Mouse (Mus musculus) left cerebral cortex, adult 11 months (tissue): ENCODE results near the gene Cdk2.
"Not testable (repeated sequence)": the region's sequence is repeated elsewhere in the genome, so short reads cannot be mapped to it uniquely, and the experiment has no call there.

Experiments used
- DNase-seq: peaks from one replicate; pipeline ENCODE4 v3.0.0; 2022; ENCODE audit warnings: low spot score

Cdk2 gene

DNA sequence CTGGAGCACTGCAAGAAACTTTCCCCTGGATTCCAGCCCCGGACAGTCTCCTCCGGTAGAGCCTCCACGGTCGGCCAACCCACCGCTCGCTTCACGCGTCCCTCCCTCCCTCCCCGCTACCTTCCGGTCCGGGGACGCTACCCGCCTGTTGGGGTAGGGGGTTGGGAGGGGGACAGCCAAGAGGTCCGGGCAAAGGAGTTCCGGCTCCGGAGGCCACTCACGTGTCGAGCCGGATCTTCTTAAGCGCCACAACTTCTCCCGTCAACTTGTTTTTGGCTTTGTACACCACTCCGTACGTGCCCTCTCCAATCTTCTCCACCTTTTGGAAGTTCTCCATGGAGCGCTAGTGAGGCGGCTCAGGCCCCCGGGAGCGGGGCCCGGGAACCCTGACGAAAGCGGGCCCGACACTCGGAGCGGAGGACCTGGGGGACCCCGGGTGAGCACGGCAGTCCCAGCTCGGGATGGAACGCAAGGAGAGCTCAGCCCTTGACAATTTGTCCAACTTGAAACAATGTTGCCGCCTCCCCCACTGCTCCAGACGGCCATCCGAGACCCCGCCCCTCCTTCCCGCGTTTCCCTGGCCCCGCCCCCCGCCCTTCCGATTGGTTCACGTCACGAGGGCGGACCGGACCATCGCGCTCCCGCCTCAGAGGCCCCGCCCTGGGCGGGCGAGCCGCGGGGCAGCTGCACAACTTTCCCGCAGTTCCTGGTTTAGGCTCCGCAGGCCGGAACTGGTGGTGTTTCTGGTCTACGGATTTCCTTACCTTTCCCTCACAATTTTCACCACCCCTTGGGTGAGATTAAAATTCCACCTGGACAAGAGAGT lies at the start of gene Cdk2:
Gene Cdk2, minus strand, starts transcription at position 541 of the 826 bp plus-strand sequence.
- peak; percentile 74 for DNase-seq

DNA sequence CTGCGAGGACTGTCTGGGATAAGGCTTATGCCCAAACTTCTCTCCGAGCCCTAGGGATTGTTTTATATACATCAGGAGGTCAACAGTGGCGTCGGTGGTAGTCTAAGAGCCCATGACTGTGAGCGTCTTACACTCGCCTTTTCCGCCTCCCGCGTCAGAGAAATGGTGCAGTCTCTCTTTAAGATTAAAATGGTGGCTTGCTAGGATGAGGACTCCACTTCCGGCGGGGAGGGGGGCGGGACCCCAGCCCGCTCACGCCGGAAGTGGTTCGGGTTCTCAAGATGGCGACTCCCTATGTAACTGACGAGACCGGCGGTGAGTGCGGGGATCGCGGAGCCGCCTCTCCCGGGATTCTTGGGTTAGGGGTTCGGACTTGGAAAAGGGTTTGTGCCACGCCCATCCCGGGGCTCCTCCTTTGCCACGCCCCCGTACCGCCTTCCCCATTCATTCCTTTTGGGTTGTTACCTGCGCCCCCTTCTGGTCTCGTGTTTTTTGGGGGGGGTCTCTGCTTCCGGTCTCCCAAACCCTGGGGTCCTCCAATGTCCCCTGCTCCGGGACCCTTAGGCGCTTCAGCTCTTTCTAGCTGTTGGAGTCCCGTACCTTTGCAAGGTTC lies 43.5 kb upstream of the Cdk2 start:
- DNase-seq: peak; percentile 67

DNA sequence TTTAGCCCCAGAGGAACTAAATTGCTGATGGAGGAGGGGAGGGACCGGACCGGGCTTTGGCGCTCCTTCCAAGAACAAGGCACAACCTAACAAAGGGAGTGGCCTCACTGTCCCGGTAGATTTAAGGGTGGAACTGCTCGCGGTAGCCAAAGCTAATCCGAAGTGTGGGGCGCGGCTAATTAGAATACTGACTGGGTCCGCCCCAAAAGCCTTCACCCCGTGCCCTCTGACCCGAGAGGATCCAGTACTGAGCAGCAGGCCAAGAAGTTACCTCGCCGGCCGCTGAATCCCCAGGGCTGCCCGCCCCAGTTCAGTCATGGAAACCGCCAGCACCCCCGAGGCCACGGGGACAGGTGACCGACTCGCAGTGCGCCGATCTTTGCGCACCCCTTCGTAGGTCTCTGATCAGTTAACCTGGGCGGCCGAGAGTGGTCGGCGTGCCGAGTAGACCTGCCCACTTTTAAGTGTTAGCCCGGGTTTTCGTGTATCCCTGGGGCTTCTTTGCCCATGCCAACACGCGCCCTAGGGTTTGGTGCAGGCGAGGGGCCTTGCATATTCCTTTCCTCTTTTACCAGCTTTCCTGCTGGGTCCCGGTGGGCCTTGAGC lies 42.9 kb upstream of the Cdk2 start, which contains the start of gene Pym1:
Gene Pym1, plus strand, starts transcription at position 244 of the 606 bp plus-strand sequence.
- DNase-seq: peak; percentile 19

DNA sequence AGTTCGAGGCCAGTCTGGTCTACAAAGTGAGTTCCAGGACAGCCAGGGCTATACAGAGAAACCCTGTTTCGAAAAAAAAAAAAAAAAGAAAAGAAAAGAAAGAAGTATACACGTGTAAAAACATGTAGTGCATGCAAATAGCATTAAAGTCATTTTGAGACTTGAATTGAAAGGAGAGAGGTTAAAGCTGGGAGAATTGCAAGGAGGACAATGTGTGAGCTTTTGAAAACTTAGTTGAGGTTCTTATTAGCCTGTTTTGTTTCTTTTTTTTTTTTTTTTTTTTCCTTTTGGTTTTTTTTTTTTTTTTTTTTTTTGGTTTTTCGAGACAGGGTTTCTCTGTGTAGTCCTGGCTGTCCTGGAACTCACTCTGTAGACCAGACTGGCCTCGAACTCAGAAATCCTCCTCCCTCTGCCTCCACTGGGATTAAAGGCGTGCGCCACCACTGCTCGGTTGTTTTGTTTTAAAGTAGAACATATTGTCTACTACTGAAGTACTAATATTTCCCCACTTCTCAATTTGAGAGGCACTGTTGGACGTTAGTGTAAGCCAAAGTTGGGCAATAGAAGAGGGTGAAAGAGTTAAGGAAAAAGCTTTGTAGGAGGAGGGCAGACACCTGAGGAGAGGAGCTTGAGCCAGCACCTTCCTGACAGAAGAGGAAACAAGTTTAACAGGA lies 42.3 kb upstream of the Cdk2 start:
- DNase-seq: no peak

DNA sequence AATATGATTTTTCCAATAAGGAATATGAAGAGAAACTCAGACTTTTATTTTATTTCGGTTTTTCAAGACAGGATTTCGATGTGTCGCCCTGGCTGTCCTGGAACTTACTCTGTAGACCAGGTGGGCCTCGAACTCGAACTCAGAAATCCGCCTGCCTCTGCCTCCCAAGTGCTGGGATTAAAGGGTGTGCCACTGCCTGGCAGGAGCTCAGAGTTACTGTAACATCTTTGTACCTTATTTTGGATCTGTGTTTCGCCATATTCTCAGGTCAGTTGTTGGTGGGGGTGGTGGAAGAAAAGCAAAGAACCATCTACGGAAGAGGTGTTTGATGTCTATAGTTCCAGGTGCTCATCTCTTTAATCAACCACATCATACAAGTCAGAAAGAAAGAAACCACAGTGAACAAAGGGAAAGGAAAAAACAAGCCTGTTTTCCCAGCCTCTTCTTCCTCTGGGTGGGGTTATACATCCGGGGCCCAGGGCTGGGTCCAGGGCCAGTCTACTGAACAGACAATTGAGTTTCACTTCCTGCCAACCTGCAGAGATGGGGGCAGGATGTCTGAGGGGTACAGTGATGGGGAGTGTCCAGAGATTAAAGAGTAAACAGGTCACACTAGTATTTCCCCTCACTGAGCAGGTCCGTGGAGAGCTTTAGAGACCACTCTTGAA lies 41.2 kb upstream of the Cdk2 start:
- no peak for DNase-seq

DNA sequence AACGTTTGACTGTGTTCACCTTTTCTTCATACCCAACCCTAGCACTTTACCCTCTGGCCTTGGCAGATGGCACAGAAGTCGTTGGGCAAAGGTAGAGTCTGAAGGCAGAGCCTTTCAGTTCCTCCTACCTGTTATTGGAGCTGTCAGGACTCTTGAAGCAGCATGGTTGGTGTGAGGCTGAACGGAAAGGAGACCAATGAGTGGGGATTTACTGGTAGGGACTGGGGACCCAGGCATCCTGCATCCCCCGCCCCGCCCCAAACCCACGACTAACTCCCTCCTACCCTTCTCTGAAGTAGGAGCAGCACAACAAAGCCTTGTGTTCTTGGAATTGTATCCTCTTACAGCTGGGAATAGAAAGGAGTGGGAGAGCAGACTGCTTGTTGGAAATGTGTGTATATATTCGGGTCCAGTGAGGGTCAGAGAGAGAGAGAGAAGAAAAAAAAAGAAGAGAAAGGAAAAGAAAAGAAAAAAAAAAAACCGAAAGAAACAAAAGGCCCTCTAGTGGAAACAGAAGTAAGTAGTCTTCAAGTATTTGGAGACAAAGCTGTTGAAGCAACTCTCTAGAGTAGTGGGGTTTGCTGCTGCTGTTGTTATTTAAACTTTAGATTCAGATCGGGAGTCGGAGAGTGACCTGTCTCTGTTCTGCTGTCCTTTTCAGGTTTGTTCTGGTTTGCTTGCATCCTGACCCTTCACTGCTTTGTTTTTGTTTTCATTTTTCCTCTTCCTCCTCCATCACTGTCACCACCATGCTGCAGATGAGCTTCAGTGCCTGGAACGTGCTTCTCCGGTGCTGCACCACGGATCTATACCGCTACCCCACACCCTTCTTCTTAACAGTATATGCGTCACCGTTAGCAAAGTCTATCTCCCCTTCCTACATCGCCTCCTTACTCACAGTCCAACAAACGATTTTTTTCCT lies 40.1 kb upstream of the Cdk2 start, which contains the start of gene Dgka:
Gene Dgka, minus strand, starts transcription at position 176 of the 922 bp plus-strand sequence.
- DNase-seq: no peak

DNA sequence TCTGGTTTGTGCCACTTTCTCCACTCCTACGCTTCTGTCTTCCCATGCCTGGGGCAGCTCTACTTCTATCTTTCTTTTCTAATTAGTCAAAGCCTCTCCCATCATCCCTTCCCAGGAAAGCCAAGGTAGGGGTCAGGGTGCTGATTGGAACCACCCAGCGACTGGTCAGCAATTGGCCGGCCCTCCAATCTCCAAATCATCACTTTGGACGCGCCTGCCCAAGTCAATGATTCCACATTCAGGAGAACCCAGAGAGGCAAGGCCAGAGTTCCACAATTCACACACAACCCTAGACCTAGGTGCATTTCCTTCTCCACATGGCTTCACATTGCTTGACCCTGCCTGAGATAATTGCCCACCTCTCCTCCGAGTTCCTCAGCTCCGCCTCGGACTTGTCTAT lies 39.4 kb upstream of the Cdk2 start:
- DNase-seq: no peak

DNA sequence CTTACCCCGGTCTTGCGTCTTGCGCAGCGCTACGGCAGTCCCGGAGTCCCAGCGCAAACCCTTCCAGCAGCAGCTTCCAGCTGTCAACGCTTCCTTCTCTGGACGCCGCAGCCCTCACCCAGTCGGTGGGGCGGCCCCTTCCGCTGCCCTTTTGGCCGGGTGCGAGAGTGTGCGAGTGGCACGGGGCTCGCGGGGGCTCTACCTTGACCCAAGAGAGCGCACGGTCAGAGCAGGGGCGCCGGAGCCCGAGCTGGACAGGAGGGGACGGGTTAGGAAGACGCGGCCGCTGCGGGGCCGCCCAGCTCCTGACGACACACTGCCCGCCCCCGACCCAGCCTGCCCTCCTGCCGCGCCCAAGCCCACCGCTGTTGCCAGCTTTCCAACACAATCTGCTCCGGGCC lies 39.0 kb upstream of the Cdk2 start:
- DNase-seq: no peak

DNA sequence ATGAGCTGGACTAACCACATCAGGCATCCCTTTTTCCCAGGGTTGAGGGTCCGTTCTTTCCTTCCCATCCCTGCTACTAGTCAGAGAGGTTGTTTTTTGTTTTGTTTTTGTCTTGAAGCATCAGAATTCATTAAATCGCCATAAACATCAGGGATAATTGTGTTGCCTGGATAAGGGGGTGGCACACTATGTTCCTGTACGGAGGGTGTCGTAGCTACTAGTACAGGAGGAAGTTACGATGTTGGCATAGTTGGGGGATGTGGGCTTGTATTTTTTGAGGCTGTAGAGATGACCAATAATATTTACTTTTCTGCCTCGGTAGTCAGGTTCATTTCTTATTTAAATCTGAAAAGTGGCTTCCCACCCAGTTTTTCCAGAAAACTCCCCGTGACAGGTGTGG lies 38.4 kb upstream of the Cdk2 start:
- no peak for DNase-seq

DNA sequence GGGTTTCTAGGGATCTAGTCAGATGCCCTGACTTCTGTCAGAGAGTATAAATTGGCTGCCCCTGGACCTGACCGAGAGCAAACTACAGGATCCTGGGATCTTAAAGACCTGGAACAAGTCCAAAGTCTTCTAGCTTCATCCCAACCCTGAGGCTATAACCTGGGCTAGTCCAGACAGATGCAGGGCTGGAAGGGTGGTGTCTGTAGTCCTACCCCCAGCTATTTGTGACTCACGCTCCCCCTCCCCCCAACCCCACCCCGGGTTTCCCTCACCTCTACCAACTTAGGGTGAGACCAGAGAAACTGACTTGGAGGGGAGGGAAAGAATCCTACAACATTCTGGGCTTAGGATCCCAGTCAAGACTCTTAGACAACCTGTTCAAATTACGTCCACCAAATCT lies 37.8 kb upstream of the Cdk2 start:
- no peak for DNase-seq

DNA sequence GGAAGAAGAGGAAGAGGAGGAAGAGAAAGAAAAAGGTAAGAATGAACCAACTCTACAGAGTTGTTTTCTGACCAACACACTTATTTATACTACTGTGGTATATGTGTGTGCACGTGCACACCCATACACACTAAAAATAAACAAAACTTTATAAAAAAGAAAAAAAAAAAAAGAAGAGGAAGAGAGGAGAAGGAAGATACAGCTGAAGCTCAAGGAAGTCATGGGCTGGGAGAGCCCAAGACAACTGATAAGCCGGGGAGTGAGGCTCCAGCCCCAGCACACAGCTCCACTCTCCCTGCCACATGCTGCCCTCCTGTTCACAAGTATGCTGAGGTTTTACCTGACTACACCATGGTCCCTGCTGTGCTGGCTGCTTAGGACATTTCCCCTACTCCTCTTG lies 35.5 kb upstream of the Cdk2 start:
- no peak for DNase-seq

DNA sequence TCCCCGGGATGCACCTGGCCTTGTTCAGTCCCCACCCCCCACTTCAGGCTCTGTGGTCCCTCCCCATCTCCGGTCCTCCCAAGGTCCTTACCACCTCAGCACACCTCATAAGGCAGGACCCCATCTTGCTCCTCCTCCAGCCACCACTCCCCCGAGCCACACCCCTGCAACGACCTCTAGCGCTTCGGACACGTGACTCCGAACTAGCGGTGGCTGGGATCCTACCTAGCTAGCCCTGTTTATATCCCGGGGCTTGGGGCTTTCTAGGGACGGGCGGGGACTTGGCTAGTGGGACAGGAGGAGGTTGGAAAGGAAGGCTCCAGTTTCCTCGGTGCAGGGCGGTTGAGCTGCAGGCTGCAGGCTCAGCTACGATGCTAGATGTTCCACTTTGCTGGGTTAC lies 32.6 kb upstream of the Cdk2 start:
- DNase-seq: no peak

DNA sequence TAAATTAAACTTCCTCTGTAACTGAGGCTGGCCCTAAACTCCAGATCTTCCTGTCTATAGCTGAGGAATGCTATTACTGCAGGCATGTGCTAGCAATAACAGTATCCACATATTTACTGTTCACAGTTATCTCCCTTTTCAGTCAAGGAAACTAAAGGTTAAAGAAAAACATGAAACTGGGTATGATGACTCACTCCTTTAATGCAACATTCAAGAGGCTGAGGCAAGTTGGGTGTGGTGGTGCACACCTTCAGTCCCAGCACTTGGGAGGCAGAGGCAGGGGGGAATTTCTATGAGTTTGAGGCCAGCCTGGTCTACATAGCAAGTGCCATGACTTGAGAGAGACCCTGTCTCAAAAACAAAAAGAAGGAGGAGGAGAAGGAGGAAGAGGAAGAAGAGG lies 27.2 kb upstream of the Cdk2 start:
- DNase-seq: no peak

DNA sequence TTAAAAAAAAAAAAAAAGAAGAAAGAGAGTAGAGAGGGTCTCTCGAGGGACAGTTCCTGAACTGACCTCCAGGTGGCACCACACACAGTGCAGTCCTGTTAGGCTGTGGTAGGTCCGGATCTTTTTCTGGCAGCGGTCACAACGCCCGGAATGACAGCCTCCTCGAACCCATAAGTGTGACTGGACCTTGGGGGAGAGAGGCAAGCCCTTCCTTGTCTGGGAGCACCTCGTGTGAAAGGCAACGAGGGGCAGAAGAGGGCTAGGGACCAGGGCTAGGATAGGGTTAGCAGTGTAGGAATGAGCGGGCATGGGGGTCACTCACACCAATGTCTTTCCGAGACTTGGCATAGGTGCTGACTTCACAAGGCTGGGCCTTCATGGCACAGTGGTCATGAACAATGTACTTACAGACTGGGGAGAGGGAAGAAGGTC lies 26.2 kb upstream of the Cdk2 start:
- no peak for DNase-seq

DNA sequence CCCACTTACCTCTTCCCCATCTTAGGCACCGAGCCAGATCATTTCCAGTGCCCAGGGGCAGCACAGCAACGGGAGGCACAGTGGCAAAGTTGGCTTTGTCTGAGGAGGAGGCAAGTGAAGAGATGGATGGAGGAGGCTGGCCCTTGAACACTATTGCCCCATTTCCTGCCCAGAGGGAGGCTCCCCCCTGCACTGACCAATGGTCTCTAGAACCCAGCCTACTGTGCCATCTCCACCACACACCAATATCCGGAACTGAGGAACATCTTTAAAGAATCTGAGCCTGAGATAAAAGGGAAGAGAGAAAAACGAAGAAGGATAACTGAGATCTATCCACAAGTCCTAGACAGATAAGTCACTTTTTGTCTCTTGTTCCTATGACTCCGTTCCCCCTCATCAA lies 23.2 kb upstream of the Cdk2 start:
- no peak for DNase-seq

DNA sequence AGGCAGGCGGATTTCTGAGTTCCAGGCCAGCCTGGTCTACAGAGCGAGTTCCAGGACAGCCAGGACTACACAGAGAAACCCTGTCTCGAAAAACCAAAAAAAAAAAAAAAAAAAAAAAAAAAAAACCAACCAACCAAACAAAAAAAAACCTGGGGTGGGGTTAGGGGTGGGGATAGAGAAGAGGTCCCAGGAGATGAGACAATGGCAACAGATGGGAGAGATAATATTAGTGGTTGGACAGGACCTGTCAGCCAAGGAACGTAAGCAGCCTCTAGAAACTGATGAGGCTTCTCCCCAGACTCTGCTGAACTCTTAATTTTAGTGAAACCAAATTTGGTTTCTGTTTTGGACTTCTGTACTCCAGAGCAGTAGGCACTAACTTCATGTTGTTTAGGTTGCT lies 20.6 kb upstream of the Cdk2 start:
- not testable (repeated sequence) for DNase-seq

DNA sequence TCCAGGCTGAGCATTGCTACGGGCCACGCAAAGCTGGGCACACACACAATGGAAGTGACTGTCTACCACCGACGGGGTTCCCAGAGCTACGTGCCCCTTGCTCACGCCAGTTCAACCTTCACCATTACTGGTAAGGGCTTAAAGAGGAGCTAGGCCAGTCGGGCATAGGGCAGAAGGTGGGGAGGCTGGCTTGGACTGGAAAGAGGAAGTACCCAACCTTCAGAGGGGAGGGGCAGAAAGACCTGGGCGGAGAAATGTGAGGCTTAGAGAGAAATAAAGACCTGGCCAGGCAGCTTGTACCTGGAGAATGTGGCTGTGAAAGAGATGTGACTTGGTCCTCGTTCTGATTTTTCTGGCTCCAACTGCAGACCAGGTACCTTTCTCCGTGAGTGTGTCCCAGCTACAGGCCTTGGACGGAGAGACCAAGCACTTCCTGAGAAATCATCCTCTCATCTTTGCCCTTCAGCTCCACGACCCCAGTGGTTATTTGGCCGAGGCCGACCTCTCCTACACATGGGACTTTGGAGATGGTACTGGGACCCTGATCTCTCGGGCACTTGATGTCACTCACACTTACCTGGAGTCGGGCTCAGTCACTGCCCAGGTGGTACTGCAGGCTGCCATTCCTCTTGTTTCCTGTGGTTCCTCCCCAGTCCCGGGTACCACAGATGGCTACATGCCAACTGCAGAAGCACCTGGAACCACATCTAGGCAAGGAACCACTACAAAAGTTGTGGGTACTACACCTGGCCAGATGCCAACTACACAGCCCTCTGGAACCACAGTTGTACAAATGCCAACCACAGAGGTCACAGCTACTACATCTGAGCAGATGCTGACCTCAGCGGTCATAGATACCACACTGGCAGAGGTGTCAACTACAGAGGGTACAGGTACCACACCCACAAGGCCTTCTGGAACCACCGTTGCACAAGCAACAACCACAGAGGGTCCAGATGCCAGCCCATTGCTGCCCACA lies 11.0 kb upstream of the Cdk2 start:
- no peak for DNase-seq

DNA sequence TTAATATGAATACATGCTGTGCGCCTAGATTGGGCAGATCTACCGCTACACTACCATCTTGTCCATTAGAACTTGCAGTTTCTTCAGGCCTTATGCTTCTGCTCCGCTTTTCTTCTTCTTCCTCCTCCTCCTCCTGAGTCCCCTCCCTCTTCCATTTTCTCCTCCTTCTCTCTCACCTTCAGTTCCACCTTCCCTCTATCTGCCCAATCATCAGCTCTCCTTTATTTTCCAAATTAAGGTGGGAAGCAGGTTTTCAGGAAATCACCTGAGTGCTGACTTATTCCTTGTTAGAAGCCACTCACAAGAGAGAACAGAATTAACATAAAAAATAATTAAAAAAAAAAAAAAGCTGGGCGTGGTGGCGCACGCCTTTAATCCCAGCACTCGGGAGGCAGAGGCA lies 6.5 kb upstream of the Cdk2 start:
- not testable (repeated sequence) for DNase-seq

DNA sequence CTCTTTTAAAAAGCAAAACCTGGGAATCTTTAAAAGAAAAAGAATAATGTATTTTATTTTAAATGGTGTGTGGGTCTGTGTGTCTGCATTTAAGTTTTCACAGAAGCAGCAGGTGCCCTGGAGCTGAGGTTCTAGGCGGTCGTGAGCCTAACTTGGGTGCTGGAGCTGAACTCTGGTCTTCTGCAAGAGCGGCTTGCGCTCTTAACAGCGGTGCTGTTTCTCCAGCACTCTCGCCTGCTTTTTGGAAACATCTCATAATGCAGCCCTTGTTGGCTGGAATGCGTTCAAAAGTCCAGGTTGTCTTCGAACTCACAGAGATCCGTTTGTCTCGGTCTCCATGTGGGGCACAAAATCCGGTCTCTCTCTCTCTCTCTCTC lies 474 bp upstream of the Cdk2 start:
- no peak for DNase-seq

DNA sequence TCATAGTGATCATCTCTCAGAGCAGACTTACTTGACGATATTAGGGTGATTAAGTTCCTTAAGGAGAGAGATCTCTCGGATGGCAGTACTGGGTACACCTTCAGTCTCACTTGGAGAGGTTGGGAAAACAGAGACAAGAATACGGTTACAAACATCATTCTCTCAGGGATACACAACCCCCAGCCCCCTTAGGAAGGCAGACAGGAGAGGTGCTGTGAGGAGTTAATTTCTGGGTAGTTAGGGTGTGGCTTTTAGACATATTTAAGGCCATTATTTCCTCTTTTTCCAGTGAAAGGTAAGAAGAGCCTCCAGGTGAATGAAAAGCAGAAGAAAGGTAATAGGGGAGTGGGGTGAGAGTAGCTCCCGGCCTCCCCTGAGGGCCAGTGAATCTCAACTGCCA lies 936 bp downstream of the Cdk2 start, which contains the start of gene Pmel:
Gene Pmel, plus strand, starts transcription at position 301 of the 400 bp plus-strand sequence.
- no peak for DNase-seq
